Mouse (Mus musculus): ENCODE results near the gene Cd164l2. TPM values are rescaled to one million over a fixed set of nuclear protein-coding genes. Genes with fewer than 3 reads are reported as not detected.

The Cd164l2 gene
- polyA plus RNA-seq, 1 experiment from 2014 or later = 0.51 TPM

DNA sequence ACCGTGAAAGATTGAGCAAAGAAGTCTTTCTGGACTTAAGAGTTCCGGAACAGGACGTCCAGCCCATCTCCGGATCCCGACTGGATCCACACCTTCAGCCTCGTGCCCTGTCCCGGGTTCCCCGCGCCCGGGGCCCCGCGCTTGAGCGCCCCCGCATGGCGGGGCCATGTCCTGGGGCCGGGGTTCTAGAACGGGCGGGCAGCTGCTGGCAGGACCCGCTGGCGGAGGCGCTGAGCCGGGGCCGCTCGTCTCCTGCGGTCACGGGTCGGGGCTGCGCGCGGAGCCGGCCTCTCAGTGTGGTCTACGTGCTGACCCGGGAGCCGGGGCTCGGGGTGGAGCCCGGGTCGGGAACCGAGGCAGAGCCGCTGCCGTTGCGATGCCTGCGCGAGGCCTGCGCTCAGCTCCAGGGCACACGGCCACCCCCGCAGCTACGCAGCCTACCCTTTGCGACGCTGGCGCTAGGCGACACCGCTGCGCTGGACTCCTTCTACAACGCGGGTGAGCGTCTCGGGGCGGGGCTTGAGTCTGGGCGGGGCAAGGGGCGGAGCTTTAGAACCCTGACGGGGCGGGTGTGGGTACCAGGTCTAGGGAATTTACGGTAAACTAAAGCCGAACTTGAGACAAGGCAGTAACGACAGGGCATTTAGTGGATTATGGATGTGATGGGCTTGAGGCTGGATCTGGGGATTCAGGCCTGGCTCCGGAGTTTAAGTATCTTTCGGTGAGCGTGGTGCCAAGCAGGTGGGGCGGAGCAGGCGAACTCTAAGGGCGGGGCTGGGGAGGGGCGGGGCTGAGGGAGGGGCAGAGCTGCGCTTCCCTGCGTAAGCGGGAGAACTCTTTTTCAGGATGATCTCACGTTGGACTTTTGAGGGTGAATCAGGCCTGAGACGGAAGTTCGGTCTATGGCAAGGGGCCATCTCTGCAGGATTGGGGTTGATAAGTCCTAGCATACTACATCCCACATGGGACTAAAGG is 29.3 kb downstream of the Cd164l2 start:
- in situ Hi-C loops (cut with MboI; ENCODE audit: low pct_unique_long_range_greater_than_20kb) = no loop called here
- no peaks in the 10 kb centered on the region for H3K27me3 ChIP-seq
- POLR2A ChIA-PET = interaction anchor here (0.9 to 1.6 kb wide), 2 partner anchors 14 to 25 kb away, joined by 3 to 4 read pairs; no protein-coding TSS in a partner anchor
- DNase-seq (ENCODE audit: low read depth, low spot score) = peak; percentile 61
- peak; percentile 81 for ATAC-seq
- CTCF ChIA-PET = interaction anchor here (1.1 to 1.4 kb wide), 2 partner anchors 15 to 30 kb away, joined by 3 read pairs; no protein-coding TSS in a partner anchor
- TF ChIP-seq CTCF (IDR thresholded peaks at IDR 0.05) = no peak

DNA sequence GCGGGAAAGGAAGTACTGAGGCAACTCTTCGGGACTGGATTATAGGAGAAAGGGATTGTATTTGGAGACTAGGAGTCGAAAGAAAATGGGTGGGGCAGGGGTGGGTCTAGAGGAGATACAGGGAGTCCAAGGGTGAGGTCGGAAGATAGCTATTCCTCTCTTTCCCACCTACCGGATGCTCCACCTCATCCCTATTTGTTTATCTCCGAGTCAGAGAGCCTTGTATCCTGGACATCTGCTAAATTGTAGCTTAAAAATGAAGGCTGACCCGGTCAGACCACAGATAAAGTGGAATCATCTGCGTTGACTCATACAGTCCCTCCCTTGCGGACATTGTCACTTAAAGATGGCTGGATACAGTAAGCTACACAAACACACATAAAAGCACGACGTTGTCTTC is 30.0 kb downstream of the Cd164l2 start:
- DNase-seq (ENCODE audit: low read depth, low spot score) (no peak), ATAC-seq (no peak)
- CTCF ChIA-PET = interaction anchor here (0.9 to 1.4 kb wide), 3 partner anchors 15 to 35 kb away, joined by 3 to 4 read pairs (median 3); no protein-coding TSS in a partner anchor
- in situ Hi-C loops (cut with MboI; ENCODE audit: low pct_unique_long_range_greater_than_20kb) = no loop called here
- no peaks in the 10 kb centered on the region for H3K27me3 ChIP-seq
- POLR2A ChIA-PET = interaction anchor here (1.6 kb wide), 1 partner anchor 13 kb away, joined by 3 read pairs; no protein-coding TSS in a partner anchor
- no peak for TF ChIP-seq CTCF (IDR thresholded peaks at IDR 0.05)

DNA sequence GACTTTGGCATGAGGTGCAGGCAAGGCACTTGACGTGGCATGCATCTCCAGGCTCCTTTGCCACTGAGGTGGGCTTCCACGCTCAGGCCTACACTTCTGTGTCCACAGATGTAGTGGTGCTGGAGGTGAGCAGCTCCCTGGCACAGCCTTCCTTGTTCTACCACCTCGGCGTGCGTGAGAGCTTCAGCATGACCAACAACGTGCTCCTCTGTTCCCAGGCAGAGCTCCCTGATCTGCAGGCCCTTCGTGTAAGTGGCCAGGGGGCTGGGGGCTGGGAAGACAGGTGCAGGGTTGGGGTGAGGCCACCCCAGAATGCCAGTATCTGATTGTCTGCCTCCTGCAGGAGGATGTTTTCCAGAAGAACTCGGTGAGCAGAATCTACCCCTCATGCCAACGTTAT is 30.8 kb downstream of the Cd164l2 start:
- ChIA-PET CTCF (interaction anchor here (0.9 kb wide), 1 partner anchor 34 kb away, joined by 4 read pairs; no protein-coding TSS in a partner anchor), POLR2A (no interaction called here)
- in situ Hi-C loops (cut with MboI; ENCODE audit: low pct_unique_long_range_greater_than_20kb) = no loop called here
- ATAC-seq (no peak), DNase-seq (ENCODE audit: low read depth, low spot score) (no peak)
- H3K27me3 ChIP-seq = no peaks in the 10 kb centered on the region
- no peak for TF ChIP-seq CTCF (IDR thresholded peaks at IDR 0.05)

DNA sequence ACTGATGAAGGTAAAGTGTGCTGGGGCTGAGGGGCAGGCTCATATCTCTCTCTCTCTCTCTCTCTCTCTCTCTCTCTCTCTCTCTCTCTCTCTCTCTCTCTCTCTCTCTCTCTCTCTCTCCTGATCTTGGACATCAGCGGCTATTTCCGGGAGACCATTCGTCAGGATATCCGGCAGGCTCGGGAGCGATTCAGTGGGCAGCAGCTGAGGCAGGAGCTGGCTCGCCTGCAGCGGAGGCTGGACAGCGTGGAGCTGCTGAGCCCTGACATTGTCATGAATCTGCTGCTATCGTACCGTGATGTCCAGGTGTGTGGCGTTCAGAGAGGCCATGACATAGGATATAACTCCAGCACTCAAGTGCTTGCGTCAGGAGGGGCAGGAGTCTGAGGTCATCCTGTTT is 31.6 kb downstream of the Cd164l2 start:
- in situ Hi-C loops (cut with MboI; ENCODE audit: low pct_unique_long_range_greater_than_20kb) = no loop called here
- ATAC-seq (no peak), DNase-seq (ENCODE audit: low read depth, low spot score) (no peak)
- POLR2A ChIA-PET = no interaction called here
- TF ChIP-seq CTCF (IDR thresholded peaks at IDR 0.05) = no peak
- no peaks in the 10 kb centered on the region for H3K27me3 ChIP-seq
- CTCF ChIA-PET = no interaction called here

DNA sequence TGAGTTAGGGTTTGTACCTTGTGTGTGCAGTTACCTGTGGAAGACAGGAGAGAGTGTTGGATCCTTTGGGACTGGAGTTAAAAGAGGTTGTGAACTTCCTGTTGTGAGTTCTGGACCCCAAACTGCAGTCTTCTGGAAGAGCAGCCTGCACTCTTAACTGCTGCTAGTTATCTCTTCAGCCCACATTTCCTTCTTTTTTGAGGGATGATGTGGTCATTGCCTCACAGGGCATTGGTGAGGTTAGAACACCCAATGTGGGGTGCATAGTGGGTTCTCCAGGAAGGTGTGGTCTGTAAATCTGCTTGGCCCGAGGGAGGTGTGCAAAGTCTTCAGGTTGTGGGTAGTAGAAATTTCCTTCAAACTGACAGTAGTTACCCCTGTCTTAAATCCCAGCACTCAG is 32.4 kb downstream of the Cd164l2 start:
- in situ Hi-C loops (cut with MboI; ENCODE audit: low pct_unique_long_range_greater_than_20kb) = no loop called here
- DNase-seq (ENCODE audit: low read depth, low spot score) = no peak
- no peak for TF ChIP-seq CTCF (IDR thresholded peaks at IDR 0.05)
- no peaks in the 10 kb centered on the region for H3K27me3 ChIP-seq
- ChIA-PET POLR2A (no interaction called here), CTCF (no interaction called here)
- ATAC-seq = no peak

DNA sequence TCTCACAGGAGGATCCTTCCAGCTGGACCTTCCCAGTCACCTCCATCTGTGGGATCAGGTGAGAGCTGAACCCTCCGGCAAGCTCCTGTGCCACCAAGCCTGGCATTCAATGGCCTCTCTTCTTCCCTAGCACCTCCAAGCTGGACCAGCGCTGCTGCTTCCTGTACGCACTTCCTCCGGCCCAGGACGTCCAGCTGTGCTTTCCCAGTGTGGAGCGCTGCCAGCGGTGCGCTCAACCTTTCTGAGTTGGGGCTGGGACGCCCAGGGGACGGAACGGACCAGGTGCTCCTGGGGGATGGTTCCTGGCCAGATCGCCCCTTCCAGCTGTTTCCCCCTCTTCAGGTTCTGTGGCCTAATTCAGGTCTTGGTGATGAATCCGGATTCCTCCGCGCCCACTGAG is 35.1 kb downstream of the Cd164l2 start:
- no peaks in the 10 kb centered on the region for H3K27me3 ChIP-seq
- POLR2A ChIA-PET = no interaction called here
- no peak for DNase-seq (ENCODE audit: low read depth, low spot score)
- in situ Hi-C loops (cut with MboI; ENCODE audit: low pct_unique_long_range_greater_than_20kb) = no loop called here
- no peak for ATAC-seq
- CTCF ChIA-PET = no interaction called here
- TF ChIP-seq CTCF (IDR thresholded peaks at IDR 0.05) = no peak

DNA sequence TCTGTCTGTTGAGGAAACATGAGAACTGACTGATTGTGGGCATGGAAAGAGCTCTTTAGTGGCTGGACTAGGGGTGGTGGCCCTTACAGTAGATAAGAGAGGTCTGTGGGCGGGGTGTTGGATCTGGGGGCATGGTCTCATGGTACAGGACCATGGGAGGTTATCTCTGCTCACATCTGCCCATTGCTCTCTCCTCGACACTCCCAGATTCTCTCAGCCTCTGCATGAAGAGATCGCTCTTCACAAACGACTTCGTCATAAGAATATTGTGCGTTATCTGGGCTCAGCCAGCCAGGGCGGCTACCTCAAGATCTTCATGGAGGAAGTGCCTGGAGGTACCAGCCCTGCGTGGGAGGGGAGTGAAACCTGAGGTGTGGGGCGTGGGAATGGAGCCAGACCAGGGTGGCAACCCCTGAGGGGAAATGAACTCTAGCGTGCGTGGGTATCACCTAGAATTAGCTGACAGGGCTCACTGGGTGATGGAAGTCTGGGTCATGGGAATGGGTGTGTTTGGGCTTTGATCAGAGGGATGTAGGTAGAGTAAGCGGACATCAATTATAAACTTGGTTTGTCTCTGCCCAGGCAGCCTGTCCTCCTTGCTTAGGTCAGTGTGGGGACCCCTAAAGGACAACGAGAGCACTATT is 36.0 kb downstream of the Cd164l2 start:
- POLR2A ChIA-PET = no interaction called here
- no peaks in the 10 kb centered on the region for H3K27me3 ChIP-seq
- in situ Hi-C loops (cut with MboI; ENCODE audit: low pct_unique_long_range_greater_than_20kb) = no loop called here
- no peak for DNase-seq (ENCODE audit: low read depth, low spot score)
- no peak for TF ChIP-seq CTCF (IDR thresholded peaks at IDR 0.05)
- CTCF ChIA-PET = no interaction called here
- ATAC-seq = no peak

DNA sequence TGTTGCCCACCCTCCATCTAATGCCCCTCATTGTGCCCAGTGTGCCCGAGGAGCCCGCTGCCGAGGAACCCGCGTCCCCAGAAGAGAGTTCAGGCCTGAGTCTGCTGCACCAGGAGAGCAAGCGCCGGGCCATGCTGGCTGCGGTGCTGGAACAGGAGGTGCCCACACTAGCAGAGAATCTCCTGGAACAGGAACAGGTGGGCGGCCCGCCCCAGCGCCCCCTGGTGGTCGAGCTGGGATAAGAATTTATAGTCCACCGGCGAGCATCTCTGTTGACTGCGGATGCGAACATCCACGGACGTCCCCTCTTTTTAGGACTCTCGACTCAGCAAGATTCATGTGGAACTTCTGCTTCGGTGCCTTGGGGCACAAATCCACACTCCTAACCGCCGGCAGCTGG is 38.7 kb downstream of the Cd164l2 start:
- no peaks in the 10 kb centered on the region for H3K27me3 ChIP-seq
- no peak for DNase-seq (ENCODE audit: low read depth, low spot score)
- ATAC-seq = no peak
- POLR2A ChIA-PET = no interaction called here
- CTCF ChIA-PET = interaction anchor here (1.1 to 2.3 kb wide), 3 partner anchors 10 to 17 kb away, joined by 3 to 12 read pairs (median 6); no protein-coding TSS in a partner anchor
- no peak for TF ChIP-seq CTCF (IDR thresholded peaks at IDR 0.05)
- in situ Hi-C loops (cut with MboI; ENCODE audit: low pct_unique_long_range_greater_than_20kb) = no loop called here

DNA sequence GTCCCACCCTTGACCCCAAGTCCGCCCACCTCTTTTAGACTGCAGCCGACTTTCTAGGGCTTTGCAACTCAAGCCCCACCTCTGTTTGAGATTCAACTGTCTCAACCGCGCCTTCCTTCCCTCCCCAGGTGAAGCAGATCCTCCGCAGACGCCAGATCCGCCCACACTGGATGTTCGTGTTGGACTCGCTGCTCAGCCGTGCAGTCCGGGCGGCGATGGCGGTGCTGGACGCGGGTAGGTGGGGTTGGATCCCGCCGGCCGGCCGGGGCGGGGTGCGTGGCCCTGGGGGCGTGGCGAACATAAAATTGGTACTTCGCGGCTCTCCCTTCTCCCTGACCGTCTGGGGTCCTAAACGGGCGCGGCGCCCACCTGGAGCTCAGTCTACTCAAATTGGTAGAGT is 39.3 kb downstream of the Cd164l2 start:
- in situ Hi-C loops (cut with MboI; ENCODE audit: low pct_unique_long_range_greater_than_20kb) = no loop called here
- DNase-seq (ENCODE audit: low read depth, low spot score) (no peak), ATAC-seq (no peak)
- no peaks in the 10 kb centered on the region for H3K27me3 ChIP-seq
- TF ChIP-seq CTCF (IDR thresholded peaks at IDR 0.05) = no peak
- POLR2A ChIA-PET = no interaction called here
- CTCF ChIA-PET = interaction anchor here (1.1 to 2.3 kb wide), 3 partner anchors 9 to 18 kb away, joined by 3 to 12 read pairs (median 6); no protein-coding TSS in a partner anchor

DNA sequence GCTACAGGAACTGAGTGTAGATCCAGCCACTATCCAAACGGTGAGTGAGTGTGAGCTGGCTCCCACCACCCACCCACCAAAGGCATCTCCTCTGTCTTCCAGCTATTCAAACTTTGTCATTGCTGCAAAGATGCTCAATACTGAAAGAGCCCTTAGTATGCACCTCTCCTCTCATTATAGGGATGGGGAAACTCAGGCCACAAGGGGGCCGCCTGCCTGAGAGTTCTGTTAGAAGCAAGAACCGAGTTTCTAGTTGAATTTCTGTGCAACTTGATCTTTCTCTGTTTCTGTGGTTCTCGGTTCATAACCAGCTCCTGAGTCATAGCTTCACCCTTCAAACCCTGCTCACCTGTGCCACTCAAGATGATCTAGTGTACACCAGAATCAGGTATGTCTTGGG is 40.2 kb downstream of the Cd164l2 start:
- CTCF ChIA-PET = interaction anchor here (2.3 kb wide), 1 partner anchor 8 kb away, joined by 12 read pairs; no protein-coding TSS in a partner anchor
- POLR2A ChIA-PET = no interaction called here
- no peak for TF ChIP-seq CTCF (IDR thresholded peaks at IDR 0.05)
- DNase-seq (ENCODE audit: low read depth, low spot score) (no peak), ATAC-seq (no peak)
- H3K27me3 ChIP-seq = no peaks in the 10 kb centered on the region
- in situ Hi-C loops (cut with MboI; ENCODE audit: low pct_unique_long_range_greater_than_20kb) = no loop called here

DNA sequence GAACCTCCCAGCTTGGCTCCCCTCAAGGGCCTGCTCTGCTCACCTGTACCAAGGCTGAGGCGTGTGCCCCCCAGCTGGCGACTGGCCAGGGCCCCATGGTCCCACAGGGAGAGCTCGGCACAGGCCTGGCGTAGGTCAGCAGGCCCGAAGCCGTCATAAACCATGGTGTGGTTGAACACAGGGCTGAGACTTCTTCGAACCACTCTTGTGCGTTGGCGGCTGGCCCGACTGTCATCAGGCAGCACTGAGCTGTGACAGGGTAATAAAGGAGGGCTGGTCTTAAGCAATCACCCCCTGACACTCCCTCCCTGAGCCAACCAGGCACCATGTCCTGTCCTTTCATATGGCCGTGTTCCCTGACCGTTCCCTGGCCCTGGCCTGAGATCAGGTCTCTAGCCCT is 41.5 kb downstream of the Cd164l2 start:
- ATAC-seq = no peak
- no peak for TF ChIP-seq CTCF (IDR thresholded peaks at IDR 0.05)
- ChIA-PET POLR2A (no interaction called here), CTCF (no interaction called here)
- in situ Hi-C loops (cut with MboI; ENCODE audit: low pct_unique_long_range_greater_than_20kb) = no loop called here
- no peaks in the 10 kb centered on the region for H3K27me3 ChIP-seq
- no peak for DNase-seq (ENCODE audit: low read depth, low spot score)
